Mouse (Mus musculus) urinary bladder, postnatal 0 days (tissue): Measurements from ENCODE around the gene Mreg. TPM values are rescaled to one million over a fixed set of nuclear protein-coding genes. Genes with fewer than 3 reads are reported as not detected.

ENCODE experiments used
- polyA plus RNA-seq: library from polyadenylated mRNA; unstranded; fragments of >200 nt; fragmentation: Nextera tagmentation; extraction: Ambion mirVana; gene quantifications from 2 replicates; pipeline ENCODE4 v1.2.1, GENCODE M21; 2015

The Mreg gene
- polyA plus RNA-seq = 4.9 and 6.5 TPM in 2 replicates

GRCm38 (mm10) chr1:72211701-72212699 is at the start of gene Mreg:
TSS of gene Mreg (minus strand) at chr1:72212307.

Other genes starting within 250 kb of the Mreg start
- gene Pecr, start 72.0 kb upstream of the Mreg start, polyA plus RNA-seq = 18.4 and 18.6 TPM in 2 replicates
- gene Tmem169, start 72.1 kb upstream of the Mreg start, polyA plus RNA-seq = 0.12 and 0.21 TPM in 2 replicates
- 18.2 and 20.0 TPM in 2 replicates for gene Xrcc5, start 95.1 kb upstream of the Mreg start, polyA plus RNA-seq